Mouse (Mus musculus) left cerebral cortex, postnatal 25 days (tissue): ENCODE data around the gene Cd163l1. TPM values are rescaled to one million over a fixed set of nuclear protein-coding genes. Genes with fewer than 3 reads are reported as not detected.

ENCODE experiments used
- DNase-seq, 2 experiments: peaks; one replicate each; pipeline ENCODE4 v3.0.0; 2022; ENCODE audit warnings: low spot score in 2 of 2, mixed read lengths in 1 of 2
- intact Hi-C: fragments of 180-260 bp; cut with DNase I; formaldehyde crosslinking; loops from one replicate; pipeline ENCODE4 v1.15.1; 2025
- total RNA-seq, 2 experiments: library from RNA; stranded (reverse); gene quantifications; 2 replicates each; pipeline ENCODE4 v1.2.3; 2021

Cd163l1 gene
- total RNA-seq, 2 experiments from 2014 or later: not detected

DNA sequence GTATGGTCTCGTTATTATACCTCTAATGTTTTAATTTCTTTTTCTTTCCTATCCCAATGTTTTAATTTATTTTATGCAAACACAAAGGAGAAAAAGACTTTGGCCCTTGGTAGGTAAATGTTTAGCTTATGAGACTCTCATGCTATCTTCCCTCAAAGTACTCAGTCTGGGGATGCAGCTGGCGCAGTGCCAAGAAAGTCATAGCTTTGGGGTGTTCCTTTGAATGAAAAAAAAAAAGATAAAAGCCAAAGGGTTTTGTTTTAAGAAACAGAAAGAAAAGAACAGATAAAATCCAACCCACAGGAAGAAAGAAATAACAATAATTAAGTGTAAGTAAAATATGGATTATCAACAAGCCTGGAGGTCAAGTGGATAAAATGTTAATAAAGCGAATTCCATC lies 9.4 kb upstream of the Cd163l1 start:
- no peak for DNase-seq
- intact Hi-C loops: no loop called here

DNA sequence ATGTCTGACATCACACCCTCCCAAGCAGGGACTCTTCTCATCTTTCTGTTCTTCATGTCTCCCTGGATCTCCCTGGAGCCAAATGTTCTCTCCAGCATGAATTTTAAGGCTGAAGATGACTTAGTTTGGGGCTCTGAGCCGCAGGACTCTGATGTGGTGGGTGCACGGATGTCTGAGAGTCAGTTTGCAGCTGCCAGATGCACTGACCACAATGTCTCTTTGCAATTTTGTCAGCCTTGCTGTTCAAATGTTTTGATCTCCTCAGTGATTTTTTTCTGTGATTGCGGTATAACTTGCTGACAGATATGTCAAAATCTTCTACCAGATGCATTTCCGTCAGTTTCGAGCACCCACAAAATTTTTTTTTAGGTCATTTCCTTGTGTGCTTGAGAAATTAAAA lies 4.2 kb upstream of the Cd163l1 start:
- intact Hi-C loops: no loop called here
- DNase-seq: no peak

DNA sequence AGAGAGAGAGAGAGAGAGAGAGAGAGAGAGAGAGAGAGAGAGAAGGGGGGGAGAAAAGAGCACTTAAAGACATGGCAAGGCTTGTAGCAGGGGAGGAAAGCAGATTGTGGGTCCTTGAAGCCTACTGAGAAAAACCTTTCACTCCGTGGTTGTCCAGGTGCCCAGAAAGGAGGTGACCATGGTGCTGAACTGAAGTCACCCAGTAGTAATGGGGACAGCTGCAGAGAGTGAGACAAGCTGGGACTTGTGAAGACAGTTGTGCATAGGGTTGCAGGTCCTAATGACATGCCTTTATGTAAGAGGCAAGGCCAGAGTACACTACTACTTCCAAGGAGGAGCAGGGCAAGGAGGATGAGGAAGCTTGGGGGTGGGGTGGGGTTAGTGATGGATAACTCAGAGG lies 1.2 kb downstream of the Cd163l1 start:
- intact Hi-C loops: no loop called here

DNA sequence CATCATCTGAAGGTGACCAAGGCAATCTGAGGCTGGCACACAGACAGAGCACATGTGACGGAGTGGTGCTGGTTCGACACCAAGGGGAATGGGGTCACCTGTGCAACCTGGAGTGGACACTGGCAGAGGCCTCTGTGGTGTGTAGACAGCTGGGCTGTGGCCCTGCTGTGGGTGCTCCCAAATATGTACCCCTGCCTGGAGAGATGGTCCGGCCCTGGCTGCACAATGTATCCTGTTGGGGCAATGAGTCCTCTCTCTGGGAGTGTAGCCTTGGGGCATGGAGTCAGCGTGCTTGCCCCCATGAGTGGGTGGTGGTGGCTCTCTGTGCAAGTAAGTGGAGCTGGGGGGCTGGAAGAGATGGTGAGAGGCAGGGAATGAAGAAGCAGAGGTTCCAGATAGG lies 2.3 kb downstream of the Cd163l1 start:
- no peak for DNase-seq
- intact Hi-C loops: no loop called here

More for the DNA sequence above, 1.2 kb downstream of the Cd163l1 start:
- DNase-seq: no peak

DNA sequence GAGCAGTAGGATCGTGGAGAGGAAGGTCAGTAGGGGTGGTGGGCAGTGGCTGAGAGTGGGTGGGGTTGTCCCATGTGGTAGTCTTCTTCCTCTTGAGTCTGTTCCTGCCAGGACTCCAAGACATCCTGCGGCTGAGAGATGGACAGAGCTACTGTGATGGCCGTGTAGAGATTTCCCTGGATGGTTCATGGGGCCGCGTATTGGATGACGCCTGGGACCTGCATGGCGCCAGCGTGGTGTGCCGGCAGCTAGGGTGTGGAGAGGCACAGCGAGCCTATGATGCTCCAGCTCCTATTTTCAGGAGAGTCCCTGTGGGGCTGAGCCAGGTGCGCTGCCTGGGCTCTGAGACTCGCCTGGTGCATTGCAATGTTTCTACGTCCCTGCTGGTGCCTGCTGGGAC lies 6.1 kb downstream of the Cd163l1 start:
- intact Hi-C loops: no loop called here
- no peak for DNase-seq

DNA sequence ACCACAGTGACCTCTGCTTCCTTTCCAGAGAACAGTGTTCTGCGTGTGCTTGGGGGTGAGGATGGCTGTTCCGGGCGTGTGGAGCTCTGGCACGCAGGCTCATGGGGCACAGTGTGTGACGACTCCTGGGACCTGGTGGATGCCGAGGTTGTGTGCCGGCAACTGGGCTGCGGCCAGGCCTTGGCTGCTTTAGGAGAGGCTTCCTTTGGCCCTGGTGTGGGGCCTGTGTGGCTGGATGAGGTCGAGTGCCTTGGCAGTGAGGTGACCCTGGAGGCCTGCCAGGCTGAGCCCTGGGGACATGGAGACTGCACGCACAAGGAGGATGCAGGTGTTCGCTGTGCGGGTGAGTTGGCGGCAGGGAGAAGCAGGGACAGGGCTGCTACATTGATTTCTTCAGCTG lies 10.4 kb downstream of the Cd163l1 start:
- DNase-seq: no peak

DNA sequence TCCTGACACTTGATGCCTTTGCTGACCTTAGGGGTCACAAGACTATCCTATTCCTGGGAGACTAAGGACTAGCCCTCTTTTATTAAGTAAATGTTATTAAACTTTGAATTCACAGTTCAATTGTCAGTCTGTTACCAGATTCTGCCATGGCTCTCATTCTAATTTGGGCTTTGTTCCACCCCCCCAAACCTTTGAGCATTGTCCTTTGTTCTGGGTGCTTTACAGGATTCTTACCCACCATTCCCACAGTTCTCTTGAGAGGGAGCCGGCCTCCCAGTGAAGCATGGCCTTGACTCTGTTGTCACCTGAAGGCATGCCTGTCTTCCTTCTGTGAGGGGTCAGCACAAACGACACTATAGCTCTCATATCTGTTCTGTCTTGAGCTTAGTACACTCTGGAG lies 13.0 kb downstream of the Cd163l1 start:
- intact Hi-C loops: no loop called here

More for the DNA sequence above, 10.4 kb downstream of the Cd163l1 start:
- intact Hi-C loops: no loop called here

DNA sequence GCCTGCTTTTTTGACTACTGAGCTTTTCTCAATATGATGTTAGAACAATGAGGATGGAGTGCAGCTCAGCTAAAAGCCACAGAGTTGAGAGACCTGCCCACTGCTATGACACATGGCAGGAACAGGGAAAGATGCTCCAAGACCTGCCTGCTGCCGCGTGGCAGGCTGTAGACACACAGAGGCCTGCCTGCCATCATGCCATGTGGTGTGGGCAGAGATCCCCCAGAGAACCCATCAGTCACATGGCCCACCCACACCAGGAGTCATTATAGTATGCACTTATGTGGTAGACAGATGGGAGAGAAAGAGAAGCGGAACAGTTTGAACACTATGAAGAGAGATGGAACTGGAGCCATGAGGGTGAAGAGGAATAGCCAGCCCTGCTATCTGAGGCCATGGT lies 15.6 kb downstream of the Cd163l1 start:
- peak in 1 of 2 experiments; percentile 26 for DNase-seq
- intact Hi-C loops: no loop called here

More for the DNA sequence above, 13.0 kb downstream of the Cd163l1 start:
- no peak for DNase-seq

DNA sequence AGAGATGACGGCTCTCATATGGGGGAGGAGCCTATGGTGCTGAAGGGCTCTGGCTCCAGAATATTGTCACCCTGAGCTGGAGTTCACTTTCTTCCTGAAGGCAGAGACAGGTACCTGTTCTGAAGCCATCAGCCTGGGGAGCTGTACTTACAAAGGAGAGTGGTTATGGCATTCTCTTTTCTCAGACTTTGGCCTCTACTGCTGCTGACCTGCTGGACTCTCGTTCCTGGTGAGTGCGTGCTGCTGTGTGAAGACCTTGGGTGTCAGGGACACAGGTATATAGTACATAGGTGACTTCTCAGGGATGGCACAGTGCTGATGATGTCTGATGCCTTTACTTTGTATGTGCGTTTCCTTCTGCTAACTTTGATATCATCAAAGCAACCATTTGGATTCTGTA lies 29.1 kb downstream of the Cd163l1 start, which contains the start of gene 5830411N06Rik:
Gene 5830411N06Rik, plus strand, starts transcription at position 69 of the 400 bp plus-strand sequence.
- no peak for DNase-seq
- intact Hi-C loops: no loop called here

DNA sequence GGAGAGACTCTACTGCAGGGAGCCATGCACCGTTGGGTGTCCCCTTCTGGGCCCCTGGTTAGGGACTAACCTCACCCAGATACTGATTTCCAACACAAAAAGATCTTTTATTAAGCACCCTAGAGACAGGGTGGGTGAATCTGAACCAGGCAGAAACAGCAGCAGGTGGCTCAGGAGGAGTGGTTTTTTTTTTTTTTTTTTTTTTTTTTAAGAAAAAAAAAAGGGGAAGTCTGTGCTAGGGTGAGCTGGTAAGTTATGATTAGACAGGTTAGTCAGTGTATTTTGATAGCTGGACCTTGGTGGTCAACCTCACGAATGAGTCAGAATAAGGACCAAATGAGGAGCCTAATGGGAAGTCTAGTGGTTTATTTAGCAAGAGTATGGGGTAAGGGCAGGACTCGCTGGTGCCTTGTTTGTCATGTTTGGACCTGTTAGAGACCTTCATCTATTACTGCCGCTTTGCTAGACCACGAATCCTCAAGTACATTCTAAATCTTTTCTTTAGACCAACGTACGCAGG lies 35.8 kb downstream of the Cd163l1 start:
- DNase-seq: no peak
- intact Hi-C loops: no loop called here

Other genes with a start within 250 kb of the Cd163l1 start
- gene 6430531B16Rik, start 239.5 kb upstream of the Cd163l1 start, total RNA-seq: 1 to 10 TPM in 1 of 2 experiments, under 1 TPM in 1; 0.96 to 1.1 TPM
- 1 to 10 TPM; 2.6 to 2.7 TPM for gene Adam8, start 225.7 kb upstream of the Cd163l1 start, total RNA-seq
- gene Zfp511, start 181.9 kb upstream of the Cd163l1 start, total RNA-seq: 10 to 100 TPM; 26.5 to 27.5 TPM
- gene Tubgcp2, start 181.6 kb upstream of the Cd163l1 start, total RNA-seq: 10 to 100 TPM; 32.8 to 35.3 TPM
- gene Msx3, start 169.2 kb upstream of the Cd163l1 start, total RNA-seq: under 1 TPM in 1 of 2 experiments, not detected in 1; 0.23 TPM
- 100 to 1,000 TPM; 184 to 195 TPM for gene Caly, start 135.7 kb upstream of the Cd163l1 start, total RNA-seq
- gene Prap1, start 124.9 kb upstream of the Cd163l1 start, total RNA-seq: not detected
- gene Fuom, start 115.8 kb upstream of the Cd163l1 start, total RNA-seq: 10 to 100 TPM; 56.2 to 56.3 TPM
- 1 to 10 TPM; 5.2 to 5.3 TPM for gene Paox, start 102.5 kb upstream of the Cd163l1 start, total RNA-seq
- 10 to 100 TPM; 46.1 to 49.0 TPM for gene Echs1, start 101.8 kb upstream of the Cd163l1 start, total RNA-seq
- 10 to 100 TPM; 22.4 TPM for gene Mtg1, start 80.7 kb upstream of the Cd163l1 start, total RNA-seq
- gene Sprn, start 63.4 kb upstream of the Cd163l1 start, total RNA-seq: 100 to 1,000 TPM; 160 to 172 TPM
- not detected for gene Olfr522, start 53.5 kb upstream of the Cd163l1 start, total RNA-seq
- not detected for gene Olfr523, start 45.0 kb upstream of the Cd163l1 start, total RNA-seq
- not detected for gene Olfr524, start 12.3 kb upstream of the Cd163l1 start, total RNA-seq
- gene 5830411N06Rik, start 29.0 kb downstream of the Cd163l1 start, total RNA-seq: under 1 TPM in 1 of 2 experiments, not detected in 1; 0.16 TPM
- gene Olfr525, start 102.6 kb downstream of the Cd163l1 start, total RNA-seq: not detected
- not detected for gene Olfr527, start 115.8 kb downstream of the Cd163l1 start, total RNA-seq
- not detected for gene Olfr60, start 143.4 kb downstream of the Cd163l1 start, total RNA-seq
- not detected for gene Olfr530, start 158.1 kb downstream of the Cd163l1 start, total RNA-seq
- not detected for gene Olfr531, start 184.7 kb downstream of the Cd163l1 start, total RNA-seq
- gene Olfr532, start 203.4 kb downstream of the Cd163l1 start, total RNA-seq: not detected
- not detected for gene Olfr533, start 245.1 kb downstream of the Cd163l1 start, total RNA-seq